Mouse (Mus musculus) kidney, postnatal 14 days (tissue): ENCODE measurements around the gene Lin7c.

Source experiments
- DNase-seq: peaks from one replicate; pipeline ENCODE4 v3.0.0; 2022; ENCODE audit warnings: mixed read lengths

The Lin7c gene

DNA sequence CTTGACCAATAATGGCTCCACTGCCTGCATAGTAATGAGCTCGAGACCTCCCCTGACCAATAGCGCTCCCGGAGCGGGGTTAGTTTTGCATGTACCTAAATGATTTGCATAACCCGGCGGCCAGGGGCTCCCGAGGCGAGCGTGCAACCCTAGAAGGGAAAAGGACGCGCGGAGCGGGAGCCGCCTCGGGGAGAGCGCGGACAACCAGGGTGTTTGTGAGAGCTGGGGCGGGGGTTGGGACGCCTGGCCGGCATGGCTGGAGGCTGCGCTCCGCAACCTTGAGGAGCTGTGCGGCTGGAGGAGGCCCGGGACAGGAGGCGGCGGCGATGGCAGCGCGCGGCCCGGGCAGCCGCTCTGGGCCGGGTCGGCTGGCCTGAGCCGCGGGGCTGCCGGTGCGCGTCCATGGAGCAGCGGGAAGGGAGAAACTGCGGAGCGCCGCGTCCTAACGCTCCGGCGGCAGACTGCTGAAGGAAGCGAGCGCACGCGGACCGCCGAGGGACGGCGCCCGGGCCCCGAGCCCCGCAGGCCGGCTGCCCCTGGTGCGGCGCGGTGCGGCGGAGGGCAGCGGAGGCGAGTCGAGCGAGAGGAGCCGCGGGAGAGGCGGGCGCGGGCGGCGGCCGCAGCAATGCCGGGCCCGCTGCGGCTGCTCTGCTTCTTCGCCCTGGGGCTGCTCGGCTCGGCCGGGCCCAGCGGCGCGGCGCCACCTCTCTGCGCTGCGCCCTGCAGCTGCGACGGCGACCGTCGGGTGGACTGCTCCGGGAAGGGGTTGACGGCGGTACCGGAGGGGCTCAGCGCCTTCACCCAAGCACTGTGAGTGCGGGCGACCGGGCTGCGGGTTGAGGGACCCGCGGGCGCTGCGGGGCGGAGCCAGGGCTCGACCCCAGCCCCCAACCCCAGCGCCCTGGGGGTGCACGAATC, 27.1 kb downstream of the Lin7c start, which contains the start of gene Lgr4:
Lgr4 (plus strand) TSS at position 152 of the 918 bp plus-strand sequence.
- peak; percentile 98 for DNase-seq

GRCm38 (mm10) chr2:109918592-109919262, 28.1 kb downstream of the Lin7c start:
- peak; percentile 68 for DNase-seq

- no peak for DNase-seq
These were observed 29.8 kb downstream of the Lin7c start for GRCm38 (mm10) chr2:109920471-109920870.

DNA sequence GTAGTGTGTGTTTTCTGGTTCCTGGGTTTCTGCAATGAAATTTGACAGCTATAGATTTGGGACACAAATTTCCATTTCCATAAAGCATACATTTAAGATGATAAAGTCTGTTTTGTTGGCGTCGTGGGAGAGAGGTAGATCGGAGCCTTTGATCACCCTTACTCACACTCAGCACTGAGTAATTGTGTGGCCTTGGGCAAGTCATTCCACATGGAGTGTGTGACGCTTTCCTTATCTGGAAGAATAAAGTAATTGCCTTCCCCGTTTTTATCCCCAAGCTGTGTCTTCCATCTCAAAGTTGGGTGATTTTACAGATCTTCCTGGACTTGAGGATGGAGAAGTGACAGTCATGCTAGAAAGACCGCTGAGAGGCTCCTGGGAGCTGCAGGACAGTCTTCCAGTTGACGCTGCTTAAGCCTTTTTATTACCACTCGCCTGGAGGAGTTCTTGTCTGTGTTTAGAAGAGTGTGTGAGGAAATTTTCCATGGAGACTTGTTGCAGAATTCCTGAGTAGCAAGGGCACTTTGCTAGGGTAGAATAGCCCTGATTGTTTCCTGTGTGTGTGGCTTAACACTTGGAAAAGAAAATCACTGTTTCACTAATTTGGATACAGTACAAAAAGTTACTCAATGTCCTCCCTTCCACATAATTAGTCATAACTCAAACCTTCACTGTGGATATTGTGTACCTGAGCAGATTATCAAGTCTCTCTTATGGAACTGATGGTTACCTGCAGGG, 30.8 kb downstream of the Lin7c start:
- no peak for DNase-seq

- no peak for DNase-seq
These were observed 31.7 kb downstream of the Lin7c start for GRCm38 (mm10) chr2:109922306-109922705.

- no peak for DNase-seq
These were observed 32.4 kb downstream of the Lin7c start for GRCm38 (mm10) chr2:109923031-109923430.

DNA sequence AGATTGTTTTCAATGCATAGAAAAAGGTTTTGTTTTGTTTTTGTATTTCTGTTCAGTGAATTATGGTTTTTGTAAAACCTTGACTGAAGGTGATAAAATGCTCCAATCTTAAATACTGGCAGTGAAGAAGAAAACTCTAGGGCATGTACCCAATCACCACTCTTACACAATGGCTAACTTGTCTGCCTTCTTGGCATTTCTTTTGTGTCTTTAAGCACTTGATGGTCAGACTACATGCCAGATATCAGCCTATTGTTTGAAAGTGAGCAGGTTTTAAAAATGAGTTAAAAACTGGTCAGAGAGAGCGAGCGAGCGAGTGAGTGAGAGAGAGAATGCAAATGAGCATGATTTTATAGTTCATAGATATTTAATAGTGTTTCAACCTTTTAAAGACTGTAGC, 33.3 kb downstream of the Lin7c start:
- no peak for DNase-seq

DNA sequence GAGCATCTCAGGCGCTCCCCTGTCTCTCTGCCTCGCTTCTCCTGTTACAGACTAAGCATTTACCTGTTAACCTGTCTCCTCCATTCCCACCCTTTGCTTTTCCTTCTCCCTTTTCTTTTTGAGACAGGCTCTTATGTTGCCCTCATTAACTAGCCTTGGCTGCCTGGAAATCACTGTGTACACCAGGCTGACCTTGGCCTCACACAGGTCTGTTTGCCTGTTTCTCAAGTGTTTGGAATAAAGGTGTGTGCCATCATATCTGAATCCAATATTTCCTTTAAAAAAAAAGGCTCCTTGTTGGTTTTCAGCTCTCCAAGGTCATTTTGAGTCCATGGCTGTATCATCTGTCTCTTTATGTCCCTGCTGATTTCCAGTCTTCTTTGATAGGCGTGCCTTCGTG, 36.3 kb downstream of the Lin7c start:
- DNase-seq = no peak

- DNase-seq = no peak
These were observed 36.8 kb downstream of the Lin7c start for GRCm38 (mm10) chr2:109927446-109927845.

- no peak for DNase-seq
These were observed 37.2 kb downstream of the Lin7c start for GRCm38 (mm10) chr2:109927876-109928275.

DNA sequence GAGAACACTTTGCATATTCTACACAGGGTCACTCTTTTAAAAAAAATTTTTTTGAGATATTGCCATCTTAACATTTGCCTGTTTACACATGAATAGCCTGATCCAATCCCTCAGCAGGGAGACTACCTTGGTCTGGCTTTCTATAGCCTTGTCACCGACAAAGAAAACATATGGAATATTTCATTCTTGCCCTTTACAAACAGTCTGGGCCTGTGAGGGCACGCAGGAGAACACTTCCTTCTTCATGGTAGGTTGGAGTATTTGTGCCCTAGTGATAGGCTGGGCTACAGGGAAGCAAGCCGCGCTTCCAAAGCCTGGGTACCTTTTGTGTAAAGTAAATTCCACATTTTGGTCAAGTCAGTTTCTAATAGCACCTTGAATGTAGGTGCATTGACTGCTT, 38.1 kb downstream of the Lin7c start:
- DNase-seq = no peak

DNA sequence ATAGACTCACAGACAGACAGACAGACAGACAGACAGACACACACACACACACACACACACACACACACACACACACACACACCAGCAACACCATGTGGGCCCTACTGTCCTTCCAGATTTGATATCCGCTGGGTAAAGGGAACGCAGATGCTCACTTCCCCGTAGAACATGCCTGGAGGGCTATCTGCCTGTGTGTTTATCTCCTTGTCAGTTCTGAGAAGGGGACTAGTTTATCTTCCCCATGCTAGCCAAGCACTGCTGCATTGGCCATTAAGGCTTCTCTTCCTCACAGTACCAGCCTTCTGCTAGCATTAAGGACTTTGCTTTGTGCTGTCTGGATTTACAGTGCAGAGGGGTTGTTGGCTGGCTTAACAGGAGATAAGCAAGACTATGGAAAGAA, 38.6 kb downstream of the Lin7c start:
- DNase-seq = no peak

- no peak for DNase-seq
These were observed 39.7 kb downstream of the Lin7c start for GRCm38 (mm10) chr2:109930366-109930765.

DNA sequence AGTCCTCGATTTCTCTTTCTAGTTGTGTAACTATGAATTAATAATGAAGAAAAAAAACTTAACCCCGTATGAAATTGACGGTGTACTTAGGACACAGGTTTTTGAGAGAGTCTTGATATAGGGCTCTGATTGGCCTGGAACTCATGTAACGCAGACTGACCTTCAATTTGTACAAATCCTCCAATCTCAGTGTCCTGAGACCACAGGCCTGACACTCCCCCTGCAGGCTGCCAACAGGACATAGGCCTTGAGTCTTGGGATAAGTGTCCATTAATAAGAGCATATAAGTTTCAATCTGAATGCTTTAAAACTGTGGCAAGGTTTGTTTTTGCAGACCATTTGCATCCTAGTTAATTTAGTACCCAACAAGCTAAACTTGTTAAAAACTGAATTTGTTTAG, 40.1 kb downstream of the Lin7c start:
- no peak for DNase-seq

GRCm38 (mm10) chr2:109931978-109932780, 41.5 kb downstream of the Lin7c start:
- peak; percentile 60 for DNase-seq

- no peak for DNase-seq
These were observed 42.5 kb downstream of the Lin7c start for GRCm38 (mm10) chr2:109933151-109933550.

GRCm38 (mm10) chr2:109934086-109934485, 43.4 kb downstream of the Lin7c start:
- no peak for DNase-seq

DNA sequence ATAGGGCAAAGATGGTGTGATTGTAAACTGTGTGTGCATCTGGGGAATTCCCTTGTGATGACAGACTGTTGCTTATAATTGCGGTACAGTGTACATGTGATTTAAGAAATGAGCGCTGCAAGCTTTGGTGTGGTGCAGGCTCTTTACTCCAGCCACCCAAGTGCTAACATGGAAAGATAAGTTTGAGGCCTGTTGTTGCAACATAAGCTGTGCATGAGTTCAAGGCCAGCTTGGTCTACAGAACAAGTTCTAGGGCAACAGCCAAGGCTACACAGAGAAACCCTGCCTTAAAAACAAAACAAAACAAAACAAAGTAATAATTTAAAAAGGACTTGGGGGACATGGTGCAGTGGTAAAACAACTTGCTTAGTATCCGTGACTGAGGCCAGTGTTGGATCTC, 44.5 kb downstream of the Lin7c start:
- no peak for DNase-seq

GRCm38 (mm10) chr2:109935754-109936409, 45.2 kb downstream of the Lin7c start:
- DNase-seq = no peak

- DNase-seq = no peak
These were observed 45.7 kb downstream of the Lin7c start for GRCm38 (mm10) chr2:109936410-109936755.

DNA sequence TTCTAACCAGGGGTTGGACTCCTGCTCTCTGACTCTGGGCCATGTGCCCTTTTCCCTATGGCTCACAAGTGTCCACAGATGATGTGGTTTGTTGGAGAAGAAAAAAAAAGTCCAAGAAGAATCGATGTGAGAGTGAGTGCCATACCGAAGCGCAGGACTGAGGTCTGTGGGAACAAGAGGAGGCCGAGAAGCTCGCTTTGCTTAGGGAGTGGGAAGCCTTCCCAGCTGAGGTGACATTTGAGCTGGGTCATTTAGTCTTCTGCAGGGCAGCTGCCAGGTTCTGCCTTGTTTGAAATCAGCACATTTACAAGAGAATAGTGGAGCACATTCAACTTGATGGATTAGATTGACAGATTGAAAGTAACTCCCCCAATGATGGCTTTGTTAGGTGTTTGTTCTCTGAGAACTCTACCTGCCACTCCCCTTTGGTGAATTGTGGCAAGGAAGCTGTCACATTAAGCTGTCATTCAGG, 51.4 kb downstream of the Lin7c start:
- DNase-seq = no peak
